Mouse (Mus musculus) embryonic fibroblast, embryonic 13.5 days (primary cell): ENCODE measurements at regions not wholly inside any gene's neighbourhood (a gene's known extent, or its start where the extent isn't known, plus 50 kb on each side); places are given as distances from the start of the nearest gene placed in this dataset.

ENCODE experiments used
- H3K27ac ChIP-seq: 2 replicates; pipeline ENCODE4 v1.5.1; 2012; ENCODE audit warnings: low read length, control low read depth, inconsistent platforms; ENCODE audit not compliant: insufficient read depth
- H3K4me1 ChIP-seq: 2 replicates; pipeline ENCODE4 v1.6.1; 2011; ENCODE audit warnings: low read length; ENCODE audit not compliant: control insufficient read depth, insufficient read depth
- H3K4me3 ChIP-seq: 2 replicates; pipeline ENCODE4 v1.5.1; 2011; ENCODE audit warnings: mild to moderate bottlenecking, control low read depth, low read length; ENCODE audit not compliant: insufficient read depth
- CTCF ChIP-seq: IDR thresholded peaks from 2 replicates; pipeline ENCODE4 v1.5.1; 2011; ENCODE audit warnings: mild to moderate bottlenecking, control low read depth, low read length, moderate library complexity, borderline replicate concordance; ENCODE audit not compliant: insufficient read depth
- POLR2A ChIP-seq: IDR thresholded peaks from 2 replicates; pipeline ENCODE4 v1.6.1; 2011; ENCODE audit warnings: low read depth, mild to moderate bottlenecking, control low read depth, low read length, moderate library complexity

GRCm38 (mm10) chr12:99614420-99614819 lies 51.0 kb upstream of the Foxn3 start:
- Histone ChIP-seq H3K27ac (no peak overlapping the region), H3K4me1 (no peaks in the 10 kb centered on the region; the same call in 1 of the 2 replicates), H3K4me3 (no peak overlapping the region)
- TF ChIP-seq CTCF (no peak), POLR2A (no peak)
